In genomic region chr10:54059092-54059496, GRCm38 (mm10) we compare ENCODE assay signal across 12 mouse cellular contexts. TPM values are rescaled to one million over a fixed set of nuclear protein-coding genes. Genes with fewer than 3 reads are reported as not detected.
DNase-seq lines count a peak whose midpoint lies in the region; ATAC-seq and TF ChIP-seq lines count a peak whose summit lies in the region.
"Had no signal": no experiment of that assay in that cellular context is flagged by ENCODE, and none has a peak within 500 bp of the region (broad histone marks: within the 10 kb centered on the region; RNA-seq: fewer than 3 reads in every experiment).

No protein-coding gene starts in this region.

- no peaks in the 10 kb centered on the region; the same call in 1 of the 2 replicates for H3K36me3 ChIP-seq in kidney, adult 2 months (ENCODE audit: control insufficient read depth, insufficient read depth, low read length)
- no peaks in the 10 kb centered on the region for H3K36me3 ChIP-seq in embryonic facial prominence, embryonic 11.5 days (replicated peaks; ENCODE audit: control insufficient read depth, insufficient read depth, low read depth, low read length)
- H3K36me3 ChIP-seq in liver, embryonic 14.5 days (replicated peaks; ENCODE audit: control insufficient read depth, insufficient read depth, low read depth): peaks cover 18% of the 10 kb centered on the region
- H3K36me3 ChIP-seq: forebrain, embryonic 10.5 days had no signal

- no peak overlapping the region for H3K27ac ChIP-seq in kidney, adult 2 months (ENCODE audit: insufficient read depth, low read depth, low read length)
- no peak overlapping the region for H3K27ac ChIP-seq in embryonic facial prominence, embryonic 11.5 days (replicated peaks; ENCODE audit: low read depth, low read length)
- no peak overlapping the region for H3K27ac ChIP-seq in liver, embryonic 14.5 days
- H3K27ac ChIP-seq: forebrain, embryonic 10.5 days had no signal

- no peak overlapping the region for H3K4me2 ChIP-seq in embryonic facial prominence, embryonic 11.5 days (ENCODE audit: low read depth, low read length)
- no peak overlapping the region for H3K4me2 ChIP-seq in liver, embryonic 14.5 days (ENCODE audit: low read depth)

- intact Hi-C loops in left cerebral cortex, postnatal 10 days (cut with DNase I): no loop called here

- no peaks in the 10 kb centered on the region for H3K27me3 ChIP-seq in kidney, adult 2 months (replicated peaks; ENCODE audit: control insufficient read depth, insufficient read depth, low read length)
- H3K27me3 ChIP-seq in embryonic facial prominence, embryonic 11.5 days (ENCODE audit: control insufficient read depth, insufficient read depth, low read length): no peaks in the 10 kb centered on the region
- H3K27me3 ChIP-seq in liver, embryonic 14.5 days (ENCODE audit: control insufficient read depth, insufficient read depth, low read length): no peaks in the 10 kb centered on the region

- ATAC-seq in embryonic facial prominence, embryonic 11.5 days (replicated peaks; ENCODE audit: insufficient number of reproducible peaks, low FRiP score, low TSS enrichment, low read depth): peak; percentile 54; the same call in 1 of the 2 replicates
- peak; percentile 44 for ATAC-seq in liver, embryonic 14.5 days (ENCODE audit: insufficient read depth)
- ATAC-seq: inflammation-experienced regulatory T-cells, adult 6 months had no signal

- no peaks in the 10 kb centered on the region for H3K4me1 ChIP-seq in kidney, adult 2 months (ENCODE audit: control insufficient read depth, insufficient read depth, low read length)
- no peaks in the 10 kb centered on the region for H3K4me1 ChIP-seq in embryonic facial prominence, embryonic 11.5 days (ENCODE audit: control insufficient read depth, insufficient read depth, low read length)
- H3K4me1 ChIP-seq in liver, embryonic 14.5 days (replicated peaks; ENCODE audit: control insufficient read depth in 2 of 2, insufficient read depth in 2 of 2, low read length in 1 of 2): peaks cover 0 to 7% of the 10 kb centered on the region in 2 experiments; a peak in 1 of 4 replicates

- no peak for TF ChIP-seq POLR2A in kidney, adult 2 months (IDR thresholded peaks at IDR 0.05; ENCODE audit: low read depth, low read length)

- no peak overlapping the region for H3K9ac ChIP-seq in embryonic facial prominence, embryonic 11.5 days (replicated peaks; ENCODE audit: low read length)
- H3K9ac ChIP-seq in liver, embryonic 14.5 days (replicated peaks): no peak overlapping the region

- DNase-seq in kidney, adult 2 months: peak; percentile 19
- no peak for DNase-seq in kidney, adult 9 months
- peak; percentile 50 for DNase-seq in ZHBTc4 (ENCODE audit: low read depth, low spot score)
- DNase-seq in embryonic facial prominence, embryonic 11.5 days (ENCODE audit: low spot score): peak; percentile 26
- DNase-seq in liver, embryonic 14.5 days (ENCODE audit: low read depth in 3 of 3, low spot score in 3 of 3): no peak
- no peak for DNase-seq in frontal cortex, adult 2 months (ENCODE audit: extremely low spot score in 1 of 2, low spot score in 1 of 2)
- DNase-seq in retina, postnatal 1 day: no peak
- no peak for DNase-seq in left cerebral cortex, postnatal 10 days (ENCODE audit: extremely low spot score in 1 of 2, low spot score in 2 of 2)
- DNase-seq: lung, adult 18-20 months had no signal

- no peak overlapping the region for H3K4me3 ChIP-seq in kidney, adult 2 months (ENCODE audit: insufficient read depth, low read depth, low read length)
- no peak overlapping the region for H3K4me3 ChIP-seq in embryonic facial prominence, embryonic 11.5 days (ENCODE audit: low read depth, low read length)
- H3K4me3 ChIP-seq in liver, embryonic 14.5 days (ENCODE audit: insufficient read depth in 1 of 2, low read depth in 2 of 2, low read length in 2 of 2): no peak overlapping the region
- H3K4me3 ChIP-seq: forebrain, embryonic 10.5 days; myocyte had no signal

- no peak for TF ChIP-seq CTCF in kidney, adult 2 months (conservative IDR thresholded peaks at IDR 0.05; ENCODE audit: insufficient read depth, insufficient read length, low read depth, low read length)
- TF ChIP-seq CTCF in liver, embryonic 14.5 days (IDR thresholded peaks at IDR 0.05; ENCODE audit: low read depth): no peak

- H3K9me3 ChIP-seq in embryonic facial prominence, embryonic 11.5 days (replicated peaks; ENCODE audit: control insufficient read depth, low read length): no peaks in the 10 kb centered on the region
- no peaks in the 10 kb centered on the region for H3K9me3 ChIP-seq in liver, embryonic 14.5 days (ENCODE audit: control insufficient read depth, low read length)
- H3K9me3 ChIP-seq: forebrain, embryonic 10.5 days had no signal

- no peak for TF ChIP-seq EP300 in liver, embryonic 14.5 days (IDR thresholded peaks at IDR 0.05; ENCODE audit: low read depth)

- 23% methylated on average over 3 of the region's 3 CpGs for WGBS in kidney, adult 2 months
- WGBS in embryonic facial prominence, embryonic 11.5 days: 5% methylated on average over 3 of the region's 3 CpGs
- 46% methylated on average over 3 of the region's 3 CpGs for WGBS in liver, embryonic 14.5 days (ENCODE audit: insufficient replicate concordance)

RNA-seq across cellular contexts. Expression of gene Man1a, which starts 17.3 kb away (rescaled TPM):
- 30.5 and 33.4 TPM in 2 replicates for polyA plus RNA-seq in kidney, adult 2 months (2012; rRNA removed)
- polyA plus RNA-seq in embryonic facial prominence, embryonic 11.5 days (2014; fragmentation: Nextera tagmentation; extraction: Ambion mirVana): 2.8 and 3.1 TPM in 2 replicates
- polyA plus RNA-seq in liver, embryonic 14.5 days (2012; rRNA removed): 9.5 and 12.4 TPM in 2 replicates
- polyA plus RNA-seq in liver, embryonic 14.5 days (2014; fragmentation: Nextera tagmentation; extraction: Ambion mirVana): 11.5 and 12.4 TPM in 2 replicates
- polyA plus RNA-seq in frontal cortex, adult 2 months (2012; rRNA removed): 18.4 and 22.1 TPM in 2 replicates
- 10 to 100 TPM; 21.7 to 23.8 TPM for total RNA-seq in left cerebral cortex, postnatal 10 days (2021)

Comparison
In these comparisons a context has a peak if more than half of its experiments do, and no peak if none do; other contexts are left out.
1. DNase-seq: peak in kidney, adult 2 months (single experiment), ZHBTc4 (single experiment) and embryonic facial prominence, embryonic 11.5 days (single experiment); none in kidney, adult 9 months (single experiment), liver, embryonic 14.5 days (0 of 3), frontal cortex, adult 2 months (0 of 2), retina, postnatal 1 day (single experiment) and left cerebral cortex, postnatal 10 days (0 of 2).